Mouse (Mus musculus) liver, postnatal 0 days (tissue): ENCODE results near the gene Gp1ba. TPM values are rescaled to one million over a fixed set of nuclear protein-coding genes. Genes with fewer than 3 reads are reported as not detected.
A peak's percentile ranks its signal among the peaks of the same experiment; 100 is the strongest.

Source experiments
- ATAC-seq: fragments of 200-750 bp; cut with Nextera tagmentation; 2 replicates; pipeline ENCODE4 v1.8.0; 2017; ENCODE audit warnings: mild to moderate bottlenecking, moderate library complexity
- DNase-seq: peaks from one replicate; pipeline ENCODE4 v3.0.0-alpha.2; 2016
- H3K27ac ChIP-seq: fragments of 300-500 bp; sonication (generic); 2 replicates; pipeline ENCODE4 v1.5.1; 2014; ENCODE audit warnings: antibody characterized with exemption, moderate library complexity, mild to moderate bottlenecking, low read depth
- H3K27me3 ChIP-seq: fragments of 300-500 bp; sonication (generic); 2 replicates; pipeline ENCODE4 v1.6.1; 2014; ENCODE audit warnings: low read length, control low read depth, mixed read lengths; ENCODE audit not compliant: insufficient read depth
- H3K36me3 ChIP-seq: fragments of 300-500 bp; sonication (generic); replicated peaks from 2 replicates; pipeline ENCODE4 v1.6.1; 2014; ENCODE audit warnings: mild to moderate bottlenecking, control low read depth, low read length, moderate library complexity, mixed read lengths; ENCODE audit not compliant: insufficient read depth
- H3K4me1 ChIP-seq: fragments of 300-500 bp; sonication (generic); 2 replicates; pipeline ENCODE4 v1.6.1; 2014; ENCODE audit warnings: antibody characterized with exemption, mild to moderate bottlenecking, control low read depth; ENCODE audit not compliant: insufficient read depth
- H3K4me2 ChIP-seq: fragments of 300-500 bp; sonication (generic); 2 replicates; pipeline ENCODE4 v1.6.1; 2014; ENCODE audit warnings: low read depth, mild to moderate bottlenecking, low read length, moderate library complexity, mixed read lengths
- H3K4me3 ChIP-seq: fragments of 300-500 bp; sonication (generic); 2 replicates; pipeline ENCODE4 v1.5.1; 2014; ENCODE audit warnings: low read depth, low read length
- H3K9ac ChIP-seq: fragments of 300-500 bp; sonication (generic); replicated peaks from 2 replicates; pipeline ENCODE4 v1.6.1; 2014; ENCODE audit warnings: mild to moderate bottlenecking, moderate library complexity
- H3K9me3 ChIP-seq: fragments of 300-500 bp; sonication (generic); 2 replicates; pipeline ENCODE4 v1.6.1; 2016; ENCODE audit warnings: mild to moderate bottlenecking, control low read depth, low read length, mixed read lengths
- CTCF ChIP-seq: sonication (generic); IDR thresholded peaks from 2 replicates; pipeline ENCODE4 v1.5.1; 2016; ENCODE audit warnings: antibody characterized with exemption, low read depth
- EP300 ChIP-seq: IDR thresholded peaks from 2 replicates; pipeline ENCODE4 v1.6.1; 2016; ENCODE audit warnings: antibody characterized with exemption, low read depth, mild to moderate bottlenecking
- WGBS: fragments of 180-500 bp; shearing (Covaris S2); extraction: QIAGEN DNeasy Blood & Tissue Kit; methylation state at CpG from one replicate; pipeline ENCODE4 v1.1.7; 2014; ENCODE audit not compliant: insufficient replicate concordance; 5-methylcytosine and 5-hydroxymethylcytosine counted together
- polyA plus RNA-seq: library from polyadenylated mRNA; unstranded; fragments of >200 nt; fragmentation: Nextera tagmentation; extraction: Ambion mirVana; gene quantifications from 2 replicates; pipeline ENCODE4 v1.2.1, GENCODE M21; 2015

Gene Gp1ba
- polyA plus RNA-seq, 1 experiment from 2014 or later, result 4.1 TPM

DNA sequence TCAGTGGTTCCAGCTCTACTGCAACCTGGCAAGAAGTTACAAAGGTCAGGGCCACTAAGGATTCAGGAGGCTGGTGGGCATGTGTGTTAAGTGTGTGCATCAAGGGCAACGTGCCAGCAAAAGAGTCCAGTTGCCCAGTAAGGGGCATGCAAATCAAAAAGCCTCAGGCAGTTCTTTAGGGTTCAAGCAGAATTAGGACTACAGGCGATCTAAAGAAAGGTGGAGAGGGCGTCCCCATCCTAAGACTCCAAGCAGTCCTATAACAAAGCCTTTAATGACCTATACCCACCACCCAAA lies 7.3 kb downstream of the Gp1ba start:
- H3K27me3 ChIP-seq, result no peaks in the 10 kb centered on the region
- no peak for TF ChIP-seq CTCF
- TF ChIP-seq EP300, result no peak
- H3K9me3 ChIP-seq, result no peaks in the 10 kb centered on the region
- H3K36me3 ChIP-seq, result peaks cover 40% of the 10 kb centered on the region
- peak overlapping the region; percentile 93 for H3K27ac ChIP-seq
- H3K4me3 ChIP-seq, result peak overlapping the region; percentile 74
- peak overlapping the region; percentile 96 for H3K4me2 ChIP-seq
- peaks cover 39% of the 10 kb centered on the region for H3K4me1 ChIP-seq
- DNase-seq, result no peak
- 16% methylated on average over 3 of the region's 3 CpGs for WGBS
- ATAC-seq, result no peak
- H3K9ac ChIP-seq, result peak overlapping the region; percentile 86

- Histone ChIP-seq H3K4me3 (peak within 1 kb of the TSS; percentile 74), H3K9ac (peak within 1 kb of the TSS; percentile 90), H3K4me1 (peaks cover 45% of the 10 kb centered on the region), H3K27ac (peak within 1 kb of the TSS; percentile 97), H3K27me3 (no peaks in the 10 kb centered on the region), H3K4me2 (peak within 1 kb of the TSS; percentile 96), H3K36me3 (peaks cover 45% of the 10 kb centered on the region), H3K9me3 (no peaks in the 10 kb centered on the region)
- DNase-seq (peak; percentile 97), ATAC-seq (peak; percentile 88)
- TF ChIP-seq CTCF (peak; percentile 46), EP300 (peak; percentile 85)
- WGBS, result under 1% methylated on average over 63 of the region's 63 CpGs
Measured at GRCm38 (mm10) chr11:70646691-70647650, 8.0 kb downstream of the Gp1ba start, which contains the start of the genes Rnf167 and Slc25a11. Rnf167 (plus strand) TSS chr11:70647235. Slc25a11 (minus strand) TSS chr11:70647479.

DNA sequence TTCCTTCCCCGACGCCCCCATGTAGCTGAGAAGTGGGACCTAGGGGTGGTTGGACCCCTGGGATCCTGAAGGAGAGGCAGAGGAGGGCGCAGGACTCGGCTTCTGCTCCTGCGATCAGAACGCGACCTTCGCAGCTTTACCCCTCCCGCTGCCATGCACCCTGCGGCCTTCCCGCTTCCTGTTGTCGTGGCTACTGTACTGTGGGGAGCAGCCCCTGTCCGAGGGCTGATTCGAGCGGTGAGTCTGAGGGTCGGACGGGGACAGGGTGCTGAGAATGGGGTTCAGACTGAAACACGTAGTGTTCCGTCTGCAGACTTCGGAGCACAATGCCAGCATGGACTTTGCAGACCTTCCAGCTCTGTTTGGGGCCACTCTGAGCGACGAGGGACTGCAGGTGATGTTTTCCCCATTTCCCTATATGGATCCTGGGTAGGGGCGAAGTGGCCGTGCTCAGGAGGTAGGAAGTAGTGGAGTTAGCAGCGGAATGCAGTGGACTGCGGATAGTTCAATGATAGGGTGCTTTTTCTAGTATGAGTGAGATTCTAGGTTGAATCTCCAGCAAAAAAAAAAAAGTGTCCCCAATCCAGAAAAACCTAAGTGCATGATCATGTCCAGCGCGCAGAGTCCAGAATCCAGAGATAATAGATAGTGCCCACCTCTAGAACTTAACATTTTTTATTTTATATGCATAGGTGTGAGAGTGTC lies 8.9 kb downstream of the Gp1ba start:
- H3K4me1 ChIP-seq, result peaks cover 53% of the 10 kb centered on the region
- H3K4me2 ChIP-seq, result peak overlapping the region; percentile 96
- TF ChIP-seq EP300, result no peak
- TF ChIP-seq CTCF, result no peak
- DNase-seq (peak; percentile 57), ATAC-seq (no peak)
- peak overlapping the region; percentile 90 for H3K9ac ChIP-seq
- H3K27ac ChIP-seq, result peak overlapping the region; percentile 97
- no peaks in the 10 kb centered on the region for H3K27me3 ChIP-seq
- 2% methylated on average over 28 of the region's 28 CpGs for WGBS
- H3K4me3 ChIP-seq, result peak overlapping the region; percentile 74
- H3K9me3 ChIP-seq, result no peaks in the 10 kb centered on the region
- peaks cover 52% of the 10 kb centered on the region for H3K36me3 ChIP-seq

DNA sequence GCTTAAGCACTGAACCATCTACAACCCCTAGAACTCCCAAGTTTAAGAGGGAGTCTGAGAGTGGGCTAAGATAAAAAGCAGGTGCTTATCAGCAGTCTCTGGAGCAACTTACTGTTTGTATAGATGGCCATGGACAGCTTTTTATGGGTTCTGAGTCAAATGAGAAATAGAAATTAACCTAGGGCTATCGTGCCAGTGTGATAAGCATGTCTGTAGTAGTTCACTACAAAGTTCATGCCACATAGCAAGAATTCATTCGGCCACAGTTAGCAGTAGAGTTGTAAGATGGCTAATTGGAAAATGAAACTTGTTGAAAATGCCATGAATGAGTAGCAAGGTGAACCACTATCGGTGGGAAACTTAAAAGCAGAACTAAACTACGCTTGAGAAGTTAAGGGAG lies 9.6 kb downstream of the Gp1ba start:
- WGBS, result 20% methylated on average over 4 of the region's 4 CpGs
- Histone ChIP-seq H3K9me3 (no peaks in the 10 kb centered on the region), H3K36me3 (peaks cover 53% of the 10 kb centered on the region), H3K4me2 (peak overlapping the region; percentile 96), H3K4me3 (peak overlapping the region; percentile 74), H3K4me1 (peaks cover 53% of the 10 kb centered on the region), H3K9ac (peak overlapping the region; percentile 90), H3K27me3 (no peaks in the 10 kb centered on the region), H3K27ac (peak overlapping the region; percentile 97)
- no peak for DNase-seq
- ATAC-seq, result no peak
- TF ChIP-seq CTCF, result no peak
- TF ChIP-seq EP300, result peak; percentile 80

DNA sequence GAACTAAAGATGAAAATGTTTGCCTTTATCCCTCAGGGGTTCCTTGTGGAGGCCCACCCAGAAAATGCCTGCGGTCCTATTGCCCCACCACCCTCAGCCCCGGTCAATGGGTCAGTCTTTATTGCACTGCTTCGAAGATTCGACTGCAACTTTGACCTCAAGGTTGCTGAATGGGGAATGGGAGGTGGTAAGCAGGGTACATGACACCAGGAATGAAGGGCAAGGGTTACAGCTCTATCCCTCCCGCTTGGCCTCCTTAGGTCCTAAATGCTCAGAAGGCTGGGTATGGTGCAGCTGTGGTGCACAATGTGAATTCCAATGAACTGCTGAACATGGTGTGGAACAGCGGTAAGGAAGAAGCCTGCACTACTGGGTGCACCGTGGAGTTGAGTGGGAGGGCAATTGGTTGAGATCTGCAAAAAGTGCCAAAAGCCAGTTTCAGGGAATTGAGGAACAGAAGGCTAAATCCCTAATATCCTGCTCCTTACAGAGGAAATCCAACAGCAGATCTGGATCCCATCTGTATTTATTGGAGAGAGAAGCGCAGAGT lies 10.3 kb downstream of the Gp1ba start:
- Histone ChIP-seq H3K4me2 (peak overlapping the region; percentile 96), H3K9ac (no peak overlapping the region), H3K27me3 (no peaks in the 10 kb centered on the region), H3K4me3 (peak overlapping the region; percentile 74), H3K4me1 (peaks cover 53% of the 10 kb centered on the region), H3K9me3 (no peaks in the 10 kb centered on the region), H3K27ac (0 out of 2 replicates have a peak overlapping the region, but pooled peaks have one; percentile 99), H3K36me3 (peaks cover 50% of the 10 kb centered on the region)
- no peak for TF ChIP-seq EP300
- no peak for TF ChIP-seq CTCF
- no peak for ATAC-seq
- DNase-seq, result no peak
- WGBS, result 70% methylated on average over 8 of the region's 8 CpGs
